Mouse (Mus musculus): ENCODE results near the gene H2-DMb2. TPM values are rescaled to one million over a fixed set of nuclear protein-coding genes. Genes with fewer than 3 reads are reported as not detected.
A peak's percentile ranks its signal among the peaks of the same experiment; 100 is the strongest.

The H2-DMb2 gene
- polyA plus RNA-seq, 1 experiment from 2014 or later = 0.70 TPM

DNA sequence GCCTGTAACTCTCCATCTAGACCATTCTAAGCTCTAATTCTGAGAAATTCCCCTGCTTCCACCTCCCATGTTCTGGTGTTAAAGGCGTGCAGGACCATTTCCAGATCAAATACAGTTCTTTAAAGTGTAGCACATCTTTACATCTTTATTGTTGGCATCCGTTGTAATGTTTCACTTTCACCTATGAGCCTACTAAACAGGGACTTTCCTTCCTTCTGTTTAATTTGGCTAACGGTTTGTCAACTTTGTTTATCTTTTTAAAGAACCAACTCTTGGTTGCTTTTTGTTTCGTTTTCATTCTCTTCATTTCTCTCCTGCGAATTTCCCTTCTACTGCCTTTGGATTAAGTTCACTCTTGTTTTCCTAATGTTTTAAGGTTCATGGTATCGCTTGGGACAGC lies 40.3 kb upstream of the H2-DMb2 start:
- no peak overlapping the region for H3K9ac ChIP-seq (ENCODE audit: low read length)
- no peaks in the 10 kb centered on the region for H3K27me3 ChIP-seq (ENCODE audit: control insufficient read depth, insufficient read depth, low read length)
- H3K36me3 ChIP-seq (ENCODE audit: control insufficient read depth, insufficient read depth, low read length) = no peaks in the 10 kb centered on the region
- no peaks in the 10 kb centered on the region for H3K9me3 ChIP-seq (replicated peaks; ENCODE audit: control insufficient read depth, low read length)
- no peak overlapping the region for H3K4me3 ChIP-seq (replicated peaks; ENCODE audit: low read length)
- ATAC-seq (ENCODE audit: insufficient read depth, low FRiP score) = no peak
- H3K27ac ChIP-seq (ENCODE audit: low read length) = no peak overlapping the region
- H3K4me1 ChIP-seq (ENCODE audit: control insufficient read depth, insufficient read depth, low read length) = peaks cover 11% of the 10 kb centered on the region
- 65% methylated on average over 6 of the region's 6 CpGs for WGBS
- no peak overlapping the region for H3K4me2 ChIP-seq (ENCODE audit: low read depth, low read length)

DNA sequence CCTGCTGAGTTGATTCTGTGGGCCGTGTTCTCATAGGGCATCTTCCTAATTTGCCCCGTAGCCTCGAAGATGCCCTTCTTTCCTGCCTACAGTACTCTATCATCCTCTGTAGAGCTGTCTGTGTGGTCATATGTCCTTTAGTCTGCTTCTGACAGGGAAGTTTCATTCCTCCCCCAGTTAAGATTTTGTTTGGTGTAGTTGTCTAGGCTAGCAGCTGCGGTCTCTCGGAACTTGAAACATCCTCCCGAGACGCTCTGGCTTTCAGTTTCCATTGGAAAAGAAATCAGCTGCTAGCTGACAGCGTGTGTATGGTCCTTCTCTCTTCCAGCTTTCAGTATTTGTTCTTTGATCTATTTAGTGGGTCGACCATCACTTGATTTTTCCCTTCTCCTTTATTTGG lies 38.3 kb upstream of the H2-DMb2 start:
- Histone ChIP-seq H3K9me3 (replicated peaks; ENCODE audit: control insufficient read depth, low read length) (no peaks in the 10 kb centered on the region), H3K4me3 (replicated peaks; ENCODE audit: low read length) (no peak overlapping the region), H3K4me2 (ENCODE audit: low read depth, low read length) (no peak overlapping the region), H3K36me3 (ENCODE audit: control insufficient read depth, insufficient read depth, low read length) (no peaks in the 10 kb centered on the region), H3K9ac (ENCODE audit: low read length) (no peak overlapping the region), H3K27me3 (ENCODE audit: control insufficient read depth, insufficient read depth, low read length) (no peaks in the 10 kb centered on the region), H3K27ac (ENCODE audit: low read length) (no peak overlapping the region), H3K4me1 (ENCODE audit: control insufficient read depth, insufficient read depth, low read length) (peaks cover 2% of the 10 kb centered on the region; the same call in 1 of the 2 replicates)
- ATAC-seq (ENCODE audit: insufficient read depth, low FRiP score) = no peak
- WGBS = 61% methylated on average over 9 of the region's 9 CpGs

DNA sequence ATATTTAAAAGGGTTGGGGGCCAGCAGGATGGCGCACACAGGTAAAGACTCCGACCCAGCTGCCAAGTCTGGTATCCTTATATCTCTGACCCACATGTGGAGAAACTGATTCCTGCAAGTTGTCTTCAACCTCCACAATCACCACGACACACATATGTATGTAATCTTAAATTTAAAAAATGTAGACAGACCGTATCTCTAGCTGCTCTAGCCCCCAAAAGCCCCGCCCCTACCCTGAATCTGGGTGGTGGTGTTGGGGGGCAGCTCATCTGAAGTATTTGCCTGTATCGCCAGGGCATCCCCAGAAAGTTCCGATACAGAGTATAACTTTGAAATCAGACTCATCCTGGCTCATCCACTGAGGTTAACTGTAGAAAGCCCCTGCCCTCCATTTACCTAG lies 36.6 kb upstream of the H2-DMb2 start:
- WGBS = 82% methylated on average over 7 of the region's 7 CpGs
- H3K9ac ChIP-seq (ENCODE audit: low read length) = no peak overlapping the region

DNA sequence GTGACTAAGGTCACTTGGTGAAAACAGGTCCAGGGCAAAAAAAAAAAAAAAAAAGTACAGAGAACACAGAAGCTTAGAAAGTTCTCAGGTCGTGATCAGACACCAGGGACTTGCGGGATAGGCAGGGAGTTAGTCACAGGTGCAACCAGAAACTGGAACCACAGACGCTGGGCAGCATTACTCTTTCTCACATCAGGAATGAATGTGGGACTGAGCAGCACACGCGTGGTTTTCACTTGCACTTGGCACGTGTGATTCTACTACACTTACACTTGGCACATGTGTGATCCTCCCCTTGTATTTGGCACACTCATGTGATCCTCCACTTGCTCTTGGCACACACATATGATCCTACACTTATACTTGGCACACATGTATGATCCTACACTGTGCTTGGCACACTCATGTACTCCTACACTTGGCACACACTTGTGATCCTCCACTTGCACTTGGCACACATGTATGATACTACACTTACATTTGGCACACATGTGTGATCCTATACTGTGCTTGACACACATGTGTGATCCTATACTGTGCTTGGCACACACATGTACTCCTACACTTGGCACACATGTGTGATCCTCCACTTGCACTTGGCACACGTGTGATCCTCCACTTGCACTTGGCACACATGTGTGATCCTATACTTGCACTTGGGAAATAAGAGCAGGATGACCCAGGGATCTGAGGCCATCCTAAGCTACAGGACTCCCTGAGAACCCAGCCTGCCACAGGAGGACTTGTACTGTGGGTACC lies 35.8 kb upstream of the H2-DMb2 start:
- Histone ChIP-seq H3K9me3 (replicated peaks; ENCODE audit: control insufficient read depth, low read length) (no peaks in the 10 kb centered on the region), H3K27ac (ENCODE audit: low read length) (no peak overlapping the region), H3K27me3 (ENCODE audit: control insufficient read depth, insufficient read depth, low read length) (no peaks in the 10 kb centered on the region), H3K36me3 (ENCODE audit: control insufficient read depth, insufficient read depth, low read length) (peaks cover 13% of the 10 kb centered on the region), H3K4me1 (ENCODE audit: control insufficient read depth, insufficient read depth, low read length) (no peaks in the 10 kb centered on the region), H3K4me2 (ENCODE audit: low read depth, low read length) (no peak overlapping the region), H3K4me3 (replicated peaks; ENCODE audit: low read length) (no peak overlapping the region), H3K9ac (ENCODE audit: low read length) (no peak overlapping the region)
- WGBS = 80% methylated on average over 7 of the region's 7 CpGs
- ATAC-seq (ENCODE audit: insufficient read depth, low FRiP score) = no peak

More for the DNA sequence above, 36.6 kb upstream of the H2-DMb2 start:
- H3K9me3 ChIP-seq (replicated peaks; ENCODE audit: control insufficient read depth, low read length) = no peaks in the 10 kb centered on the region
- H3K4me2 ChIP-seq (ENCODE audit: low read depth, low read length) = no peak overlapping the region
- H3K27ac ChIP-seq (ENCODE audit: low read length) = no peak overlapping the region
- H3K36me3 ChIP-seq (ENCODE audit: control insufficient read depth, insufficient read depth, low read length) = peaks cover 6% of the 10 kb centered on the region; the same call in 1 of the 2 replicates
- no peak overlapping the region for H3K4me3 ChIP-seq (replicated peaks; ENCODE audit: low read length)
- H3K4me1 ChIP-seq (ENCODE audit: control insufficient read depth, insufficient read depth, low read length) = peaks cover 2% of the 10 kb centered on the region; the same call in 1 of the 2 replicates
- no peak for ATAC-seq (ENCODE audit: insufficient read depth, low FRiP score)
- no peaks in the 10 kb centered on the region for H3K27me3 ChIP-seq (ENCODE audit: control insufficient read depth, insufficient read depth, low read length)

DNA sequence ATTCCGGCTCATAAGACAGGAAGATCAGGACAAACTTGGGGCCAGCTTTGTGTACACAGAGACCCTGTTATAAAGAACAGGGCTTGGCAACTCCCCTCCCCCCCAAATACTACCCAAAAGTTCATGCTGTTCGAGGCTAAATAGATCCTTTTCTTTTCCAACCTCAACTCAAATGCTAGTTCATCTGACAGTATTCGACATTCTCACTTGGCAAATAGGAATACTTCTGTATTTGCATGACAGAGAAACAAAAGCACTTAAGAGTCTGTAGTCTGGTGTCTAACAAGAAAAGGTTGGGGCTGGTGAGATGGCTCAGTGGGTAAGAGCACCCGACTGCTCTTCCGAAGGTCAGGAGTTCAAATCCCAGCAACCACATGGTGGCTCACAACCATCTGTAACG lies 34.6 kb upstream of the H2-DMb2 start:
- Histone ChIP-seq H3K27ac (ENCODE audit: low read length) (no peak overlapping the region), H3K4me1 (ENCODE audit: control insufficient read depth, insufficient read depth, low read length) (no peaks in the 10 kb centered on the region), H3K9ac (ENCODE audit: low read length) (no peak overlapping the region), H3K4me2 (ENCODE audit: low read depth, low read length) (no peak overlapping the region), H3K9me3 (replicated peaks; ENCODE audit: control insufficient read depth, low read length) (no peaks in the 10 kb centered on the region), H3K4me3 (replicated peaks; ENCODE audit: low read length) (no peak overlapping the region), H3K27me3 (ENCODE audit: control insufficient read depth, insufficient read depth, low read length) (no peaks in the 10 kb centered on the region), H3K36me3 (ENCODE audit: control insufficient read depth, insufficient read depth, low read length) (peaks cover 25% of the 10 kb centered on the region)
- 72% methylated on average over 5 of the region's 6 CpGs for WGBS
- ATAC-seq (ENCODE audit: insufficient read depth, low FRiP score) = no peak

DNA sequence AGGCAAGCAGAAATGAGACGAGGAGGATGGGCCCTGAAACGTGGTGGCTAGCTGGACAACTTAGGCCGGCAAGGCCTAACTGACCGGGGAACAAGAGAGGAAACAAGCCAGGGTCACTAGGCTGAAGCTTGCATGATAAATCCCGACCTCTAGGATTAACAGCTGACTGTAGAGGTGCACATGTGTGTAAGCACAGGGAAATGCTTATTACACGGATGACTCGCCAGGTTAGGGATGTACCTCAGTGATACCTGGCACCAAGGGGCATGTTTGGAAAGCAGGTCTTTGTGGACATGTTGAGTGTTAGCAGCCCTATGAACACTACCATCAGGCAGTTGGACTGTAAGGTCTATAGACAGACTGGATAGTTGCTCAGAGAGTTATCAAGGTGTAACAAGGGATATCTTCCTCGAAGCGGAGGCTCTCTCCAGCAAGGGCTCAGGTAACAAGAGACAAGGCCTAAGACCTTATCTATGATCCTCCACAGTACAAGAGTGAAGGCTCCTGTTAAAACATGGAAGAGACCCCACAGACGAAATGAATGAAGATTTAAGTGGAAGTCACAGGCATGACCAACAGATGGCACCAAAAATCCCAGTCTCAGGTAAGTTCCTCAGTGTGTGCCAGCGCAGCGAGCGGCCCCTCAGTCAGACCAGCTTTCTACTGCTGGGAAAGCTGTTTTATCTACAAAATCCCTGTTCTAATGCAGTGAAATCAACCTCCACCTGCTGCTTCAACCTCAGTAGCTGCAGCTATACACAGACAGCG lies 33.9 kb upstream of the H2-DMb2 start:
- Histone ChIP-seq H3K27ac (ENCODE audit: low read length) (no peak overlapping the region; the same call in 1 of the 2 replicates), H3K4me1 (ENCODE audit: control insufficient read depth, insufficient read depth, low read length) (no peaks in the 10 kb centered on the region), H3K4me2 (ENCODE audit: low read depth, low read length) (no peak overlapping the region), H3K9ac (ENCODE audit: low read length) (no peak overlapping the region), H3K36me3 (ENCODE audit: control insufficient read depth, insufficient read depth, low read length) (peaks cover 32% of the 10 kb centered on the region), H3K4me3 (replicated peaks; ENCODE audit: low read length) (no peak overlapping the region), H3K27me3 (ENCODE audit: control insufficient read depth, insufficient read depth, low read length) (no peaks in the 10 kb centered on the region), H3K9me3 (replicated peaks; ENCODE audit: control insufficient read depth, low read length) (no peaks in the 10 kb centered on the region)
- no peak for ATAC-seq (ENCODE audit: insufficient read depth, low FRiP score)
- WGBS = 76% methylated on average over 14 of the region's 14 CpGs

DNA sequence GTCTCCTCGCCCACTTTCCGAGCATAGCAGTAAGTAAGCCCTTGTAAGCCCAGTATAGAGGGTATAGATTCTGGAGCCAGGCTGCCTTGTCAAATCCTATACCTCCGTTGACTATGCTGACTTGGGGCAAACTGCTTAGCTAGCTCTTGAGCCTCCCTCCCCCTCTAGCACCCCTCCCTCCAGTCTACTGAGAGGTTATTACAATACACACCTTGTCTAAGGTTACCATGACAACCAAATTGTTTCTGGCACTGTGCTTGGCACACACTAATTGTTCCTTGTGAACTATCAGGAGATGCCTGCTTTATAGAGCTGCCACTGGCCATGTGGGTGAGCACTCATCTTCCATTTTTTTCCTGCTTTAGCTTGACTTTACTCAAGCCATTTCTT lies 33.3 kb upstream of the H2-DMb2 start:
- Histone ChIP-seq H3K36me3 (ENCODE audit: control insufficient read depth, insufficient read depth, low read length) (peaks cover 38% of the 10 kb centered on the region), H3K9me3 (replicated peaks; ENCODE audit: control insufficient read depth, low read length) (no peaks in the 10 kb centered on the region), H3K4me1 (ENCODE audit: control insufficient read depth, insufficient read depth, low read length) (0 out of 2 replicates have a peak, but pooled peaks cover 2% of the 10 kb centered on the region), H3K9ac (ENCODE audit: low read length) (no peak overlapping the region), H3K27me3 (ENCODE audit: control insufficient read depth, insufficient read depth, low read length) (no peaks in the 10 kb centered on the region), H3K4me3 (replicated peaks; ENCODE audit: low read length) (no peak overlapping the region), H3K27ac (ENCODE audit: low read length) (no peak overlapping the region; the same call in none of the 2 replicates), H3K4me2 (ENCODE audit: low read depth, low read length) (no peak overlapping the region)
- no peak for ATAC-seq (ENCODE audit: insufficient read depth, low FRiP score)
- WGBS = 60% methylated on average over 3 of the region's 3 CpGs

DNA sequence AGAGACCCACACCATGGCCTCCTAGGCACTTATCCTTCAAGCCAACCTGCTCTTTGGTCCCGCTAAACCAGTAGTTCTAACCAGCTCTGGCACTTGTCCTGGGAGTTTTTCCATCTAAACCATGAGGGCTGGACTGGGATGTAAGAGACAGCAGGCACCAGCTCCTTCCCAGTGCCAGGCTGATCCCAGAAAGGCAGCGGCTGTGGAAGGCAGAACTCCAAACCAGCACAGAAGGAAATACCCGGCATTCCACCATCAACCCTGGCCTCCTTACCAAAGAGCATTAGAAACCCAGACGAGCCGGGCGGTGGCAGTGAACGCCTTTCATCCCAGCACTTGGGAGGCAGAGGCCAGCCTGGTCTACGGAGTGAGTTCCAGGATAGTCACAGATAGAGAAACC lies 32.8 kb upstream of the H2-DMb2 start:
- no peak overlapping the region for H3K4me2 ChIP-seq (ENCODE audit: low read depth, low read length)
- no peak overlapping the region for H3K9ac ChIP-seq (ENCODE audit: low read length)
- peaks cover 43% of the 10 kb centered on the region for H3K36me3 ChIP-seq (ENCODE audit: control insufficient read depth, insufficient read depth, low read length)
- 0 out of 2 replicates have a peak, but pooled peaks cover 3% of the 10 kb centered on the region for H3K4me1 ChIP-seq (ENCODE audit: control insufficient read depth, insufficient read depth, low read length)
- ATAC-seq (ENCODE audit: insufficient read depth, low FRiP score) = no peak
- H3K27me3 ChIP-seq (ENCODE audit: control insufficient read depth, insufficient read depth, low read length) = no peaks in the 10 kb centered on the region
- H3K9me3 ChIP-seq (replicated peaks; ENCODE audit: control insufficient read depth, low read length) = no peaks in the 10 kb centered on the region
- H3K4me3 ChIP-seq (replicated peaks; ENCODE audit: low read length) = no peak overlapping the region
- WGBS = 57% methylated on average over 8 of the region's 8 CpGs
- H3K27ac ChIP-seq (ENCODE audit: low read length) = peak overlapping the region; percentile 32

DNA sequence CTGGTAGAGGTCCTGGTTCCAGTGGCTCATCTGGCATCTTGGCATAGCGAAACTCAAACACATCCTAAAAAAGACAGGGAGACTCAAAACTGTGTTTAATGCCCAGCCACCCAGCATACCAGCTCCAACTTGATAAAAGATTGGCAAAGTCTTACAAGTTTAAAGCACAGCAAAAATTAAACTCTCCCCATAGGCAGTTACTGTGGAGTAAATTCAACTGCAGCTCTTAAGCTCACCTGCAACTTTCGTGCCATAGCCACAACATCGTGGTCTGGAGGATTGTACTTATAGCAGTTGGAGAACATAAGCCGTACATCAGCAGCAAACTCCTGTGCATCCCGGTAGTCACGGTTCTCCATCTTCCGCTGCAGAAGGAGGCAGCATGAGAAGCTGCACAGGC lies 29.0 kb upstream of the H2-DMb2 start:
- Histone ChIP-seq H3K36me3 (ENCODE audit: control insufficient read depth, insufficient read depth, low read length) (peaks cover 58% of the 10 kb centered on the region), H3K4me1 (ENCODE audit: control insufficient read depth, insufficient read depth, low read length) (peaks cover 17% of the 10 kb centered on the region), H3K27ac (ENCODE audit: low read length) (no peak overlapping the region), H3K4me3 (replicated peaks; ENCODE audit: low read length) (no peak overlapping the region), H3K4me2 (ENCODE audit: low read depth, low read length) (no peak overlapping the region), H3K27me3 (ENCODE audit: control insufficient read depth, insufficient read depth, low read length) (no peaks in the 10 kb centered on the region), H3K9ac (ENCODE audit: low read length) (no peak overlapping the region), H3K9me3 (replicated peaks; ENCODE audit: control insufficient read depth, low read length) (no peaks in the 10 kb centered on the region)
- WGBS = 92% methylated on average over 7 of the region's 7 CpGs
- ATAC-seq (ENCODE audit: insufficient read depth, low FRiP score) = no peak

Data from stomach, embryonic 16.5 days (tissue).